Mouse (Mus musculus): ENCODE results near the gene Got2. TPM values are rescaled to one million over a fixed set of nuclear protein-coding genes. Genes with fewer than 3 reads are reported as not detected.
A peak's percentile ranks its signal among the peaks of the same experiment; 100 is the strongest.

Gene Got2
- polyA plus RNA-seq, 1 experiment from 2014 or later, result 283 TPM

DNA sequence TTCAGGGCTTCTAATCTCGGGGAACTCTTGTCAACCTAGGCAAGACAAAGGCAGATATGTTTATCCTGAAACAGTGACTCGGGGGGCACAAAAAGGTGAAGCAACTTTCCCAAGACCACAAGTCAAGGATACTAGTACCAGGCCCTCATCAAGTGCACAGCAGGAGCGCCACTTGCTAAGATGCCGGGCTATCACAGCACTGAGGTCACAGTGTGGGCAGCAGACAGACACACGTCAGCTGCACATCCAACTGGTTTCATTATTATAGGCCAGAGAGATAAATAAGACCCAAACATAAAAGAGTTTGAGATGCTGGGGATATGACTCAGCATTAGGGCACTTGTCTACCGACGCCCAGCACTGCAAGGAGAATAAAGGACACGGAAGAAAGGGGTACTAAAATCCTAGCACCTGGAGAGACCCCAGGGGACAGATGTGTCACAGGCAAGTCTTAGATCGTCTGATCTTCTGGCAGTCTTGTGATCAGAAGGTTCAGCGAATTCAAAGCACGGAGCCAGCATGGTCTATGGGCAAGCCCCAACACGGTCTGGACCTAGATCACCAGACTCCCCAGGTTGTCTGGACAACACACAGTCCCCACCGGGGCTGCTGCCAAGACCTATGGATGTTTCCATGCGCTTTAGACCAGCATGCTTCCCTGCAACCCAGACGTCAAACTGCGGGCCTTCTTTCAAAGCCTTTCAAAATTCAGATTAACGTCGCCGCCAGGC, 39.4 kb downstream of the Got2 start:
- Histone ChIP-seq H3K27ac (ENCODE audit: low read length) (no peak overlapping the region), H3K27me3 (replicated peaks; ENCODE audit: control insufficient read depth, insufficient read depth, low read length) (no peaks in the 10 kb centered on the region), H3K36me3 (ENCODE audit: control insufficient read depth, insufficient read depth, low read length) (peaks cover 2% of the 10 kb centered on the region), H3K4me2 (ENCODE audit: low read depth, low read length) (no peak overlapping the region), H3K9ac (ENCODE audit: low read depth, low read length) (no peak overlapping the region), H3K4me3 (ENCODE audit: low read length) (no peak overlapping the region), H3K4me1 (ENCODE audit: control insufficient read depth, insufficient read depth, low read length) (peaks cover 5% of the 10 kb centered on the region), H3K9me3 (ENCODE audit: control insufficient read depth, low read length) (no peaks in the 10 kb centered on the region)
- WGBS, result 90% methylated on average over 19 of the region's 19 CpGs
- ATAC-seq, result no peak

DNA sequence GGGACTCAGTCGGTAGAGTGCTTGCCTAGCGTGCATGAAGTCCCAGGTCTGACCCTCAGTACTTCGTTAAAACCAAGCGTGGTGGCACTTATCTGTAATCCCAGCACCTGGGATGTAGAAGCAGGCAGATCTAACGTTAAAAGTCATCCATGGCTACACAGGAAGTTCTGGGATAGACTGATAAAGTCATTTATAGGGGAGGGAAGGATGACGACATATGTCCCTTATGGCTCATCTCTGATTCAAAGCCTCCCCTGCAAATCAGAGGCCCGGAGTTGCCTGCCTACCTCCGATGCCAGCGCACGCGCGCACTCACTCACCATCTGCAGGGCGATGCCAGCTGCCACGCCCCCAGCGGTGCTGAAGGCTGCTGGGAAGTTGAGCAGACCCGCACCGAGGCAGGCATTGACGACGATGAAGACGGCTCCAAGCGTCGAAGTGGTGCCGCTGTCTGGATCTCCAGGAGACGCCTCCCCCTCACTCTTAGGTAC, 40.2 kb downstream of the Got2 start:
- H3K4me1 ChIP-seq (ENCODE audit: control insufficient read depth, insufficient read depth, low read length), result peaks cover 5% of the 10 kb centered on the region
- H3K9ac ChIP-seq (ENCODE audit: low read depth, low read length), result no peak overlapping the region
- WGBS, result 83% methylated on average over 24 of the region's 24 CpGs
- no peaks in the 10 kb centered on the region for H3K9me3 ChIP-seq (ENCODE audit: control insufficient read depth, low read length)
- ATAC-seq, result no peak
- H3K27ac ChIP-seq (ENCODE audit: low read length), result no peak overlapping the region
- H3K4me2 ChIP-seq (ENCODE audit: low read depth, low read length), result no peak overlapping the region
- H3K36me3 ChIP-seq (ENCODE audit: control insufficient read depth, insufficient read depth, low read length), result peaks cover 2% of the 10 kb centered on the region
- H3K4me3 ChIP-seq (ENCODE audit: low read length), result no peak overlapping the region
- H3K27me3 ChIP-seq (replicated peaks; ENCODE audit: control insufficient read depth, insufficient read depth, low read length), result no peaks in the 10 kb centered on the region

DNA sequence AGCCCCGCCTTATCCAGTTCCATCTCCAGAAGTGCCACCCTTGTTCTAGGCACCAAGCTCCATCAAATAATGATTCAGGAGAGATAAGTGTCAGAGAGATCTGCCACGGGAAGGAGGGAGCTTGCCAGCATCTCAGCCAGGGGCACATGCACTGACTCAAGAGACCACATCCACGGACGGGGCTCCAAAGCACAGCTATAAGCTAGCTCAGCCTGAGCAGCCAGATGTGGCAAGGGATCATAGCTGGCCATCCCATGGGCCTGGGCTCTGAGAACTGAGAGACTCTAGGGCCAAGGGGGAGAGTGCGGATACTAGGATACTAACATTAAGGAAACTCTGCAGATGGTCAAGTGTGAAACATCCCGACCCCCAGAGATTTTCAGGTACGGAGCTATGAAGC, 43.3 kb downstream of the Got2 start:
- H3K4me3 ChIP-seq (ENCODE audit: low read length), result no peak overlapping the region
- no peak for ATAC-seq
- no peaks in the 10 kb centered on the region for H3K27me3 ChIP-seq (replicated peaks; ENCODE audit: control insufficient read depth, insufficient read depth, low read length)
- no peak overlapping the region for H3K4me2 ChIP-seq (ENCODE audit: low read depth, low read length)
- no peak overlapping the region for H3K27ac ChIP-seq (ENCODE audit: low read length)
- H3K4me1 ChIP-seq (ENCODE audit: control insufficient read depth, insufficient read depth, low read length), result no peaks in the 10 kb centered on the region
- H3K9ac ChIP-seq (ENCODE audit: low read depth, low read length), result no peak overlapping the region
- 88% methylated on average over 7 of the region's 7 CpGs for WGBS
- H3K36me3 ChIP-seq (ENCODE audit: control insufficient read depth, insufficient read depth, low read length), result peaks cover 7% of the 10 kb centered on the region
- H3K9me3 ChIP-seq (ENCODE audit: control insufficient read depth, low read length), result no peaks in the 10 kb centered on the region

DNA sequence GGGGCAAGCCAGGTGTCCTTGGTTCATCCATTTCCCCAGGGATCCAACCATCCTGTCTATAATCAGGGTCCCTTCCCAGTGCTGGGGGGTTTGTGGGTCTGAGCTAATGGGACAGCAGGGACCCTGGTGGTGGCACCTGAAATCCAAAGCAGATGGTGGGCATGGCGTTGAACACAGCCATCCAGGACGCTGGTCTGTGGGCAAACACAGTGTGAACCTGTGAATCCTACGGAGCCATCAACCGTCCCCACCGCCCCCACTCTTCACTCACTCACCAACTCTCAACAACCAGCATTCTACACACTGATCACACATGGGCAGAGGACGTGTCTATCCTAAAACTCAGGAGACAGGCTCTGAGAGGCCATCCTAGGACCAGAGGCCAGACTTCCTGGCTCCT, 44.4 kb downstream of the Got2 start:
- Histone ChIP-seq H3K4me2 (ENCODE audit: low read depth, low read length) (no peak overlapping the region), H3K27me3 (replicated peaks; ENCODE audit: control insufficient read depth, insufficient read depth, low read length) (no peaks in the 10 kb centered on the region), H3K9me3 (ENCODE audit: control insufficient read depth, low read length) (no peaks in the 10 kb centered on the region), H3K27ac (ENCODE audit: low read length) (no peak overlapping the region), H3K4me3 (ENCODE audit: low read length) (no peak overlapping the region), H3K4me1 (ENCODE audit: control insufficient read depth, insufficient read depth, low read length) (no peaks in the 10 kb centered on the region), H3K36me3 (ENCODE audit: control insufficient read depth, insufficient read depth, low read length) (peaks cover 7% of the 10 kb centered on the region), H3K9ac (ENCODE audit: low read depth, low read length) (no peak overlapping the region)
- 96% methylated on average over 6 of the region's 6 CpGs for WGBS
- ATAC-seq, result no peak

DNA sequence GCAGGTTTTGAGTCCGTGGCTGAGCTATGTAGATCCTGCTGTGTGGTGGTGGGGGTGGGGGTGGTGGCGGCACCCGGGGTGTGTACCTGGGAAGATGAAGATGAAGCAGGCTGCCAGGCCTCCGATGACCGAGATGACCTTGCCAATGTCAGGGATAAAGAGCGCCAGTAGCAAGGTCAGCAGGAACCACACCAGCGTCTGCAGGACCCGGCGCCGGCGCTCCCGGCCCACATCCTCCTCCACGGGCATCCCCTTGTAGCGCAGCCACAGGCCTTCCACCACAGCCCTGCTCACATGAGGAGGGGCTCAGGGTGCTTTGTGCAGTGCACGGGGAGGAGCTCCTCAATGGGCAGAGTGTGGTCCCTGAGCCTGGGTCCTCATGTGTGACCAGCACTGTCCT, 46.9 kb downstream of the Got2 start:
- H3K4me3 ChIP-seq (ENCODE audit: low read length), result no peak overlapping the region
- no peak overlapping the region for H3K9ac ChIP-seq (ENCODE audit: low read depth, low read length)
- ATAC-seq, result no peak
- H3K4me2 ChIP-seq (ENCODE audit: low read depth, low read length), result no peak overlapping the region
- no peaks in the 10 kb centered on the region for H3K9me3 ChIP-seq (ENCODE audit: control insufficient read depth, low read length)
- no peaks in the 10 kb centered on the region for H3K4me1 ChIP-seq (ENCODE audit: control insufficient read depth, insufficient read depth, low read length)
- no peaks in the 10 kb centered on the region for H3K27me3 ChIP-seq (replicated peaks; ENCODE audit: control insufficient read depth, insufficient read depth, low read length)
- no peak overlapping the region for H3K27ac ChIP-seq (ENCODE audit: low read length)
- 91% methylated on average over 15 of the region's 15 CpGs for WGBS
- peaks cover 7% of the 10 kb centered on the region for H3K36me3 ChIP-seq (ENCODE audit: control insufficient read depth, insufficient read depth, low read length)

DNA sequence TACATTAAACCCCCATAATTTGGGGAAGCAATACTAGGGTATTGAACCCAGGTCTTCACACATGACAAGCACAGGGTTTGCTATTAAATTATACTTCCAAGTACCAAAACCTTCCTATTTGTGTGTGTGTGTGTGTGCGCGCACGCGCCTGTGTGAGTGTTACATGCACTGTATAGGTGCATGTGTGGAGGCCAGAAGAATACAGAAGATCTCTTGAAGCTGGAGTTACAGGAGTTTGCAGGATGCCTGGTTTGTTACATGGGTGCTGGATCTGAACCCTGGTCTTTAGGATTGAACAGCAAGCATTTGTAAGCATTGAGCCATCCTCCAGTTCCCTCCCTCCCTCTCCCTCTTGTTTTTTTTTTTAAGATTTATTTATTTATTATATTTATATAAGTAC, 49.1 kb downstream of the Got2 start:
- Histone ChIP-seq H3K36me3 (ENCODE audit: control insufficient read depth, insufficient read depth, low read length) (peaks cover 5% of the 10 kb centered on the region; the same call in 1 of the 2 replicates), H3K4me3 (ENCODE audit: low read length) (no peak overlapping the region), H3K9ac (ENCODE audit: low read depth, low read length) (no peak overlapping the region), H3K4me2 (ENCODE audit: low read depth, low read length) (no peak overlapping the region), H3K27me3 (replicated peaks; ENCODE audit: control insufficient read depth, insufficient read depth, low read length) (no peaks in the 10 kb centered on the region), H3K9me3 (ENCODE audit: control insufficient read depth, low read length) (no peaks in the 10 kb centered on the region), H3K4me1 (ENCODE audit: control insufficient read depth, insufficient read depth, low read length) (no peaks in the 10 kb centered on the region), H3K27ac (ENCODE audit: low read length) (no peak overlapping the region)
- no peak for ATAC-seq
- 95% methylated on average over 4 of the region's 4 CpGs for WGBS

DNA sequence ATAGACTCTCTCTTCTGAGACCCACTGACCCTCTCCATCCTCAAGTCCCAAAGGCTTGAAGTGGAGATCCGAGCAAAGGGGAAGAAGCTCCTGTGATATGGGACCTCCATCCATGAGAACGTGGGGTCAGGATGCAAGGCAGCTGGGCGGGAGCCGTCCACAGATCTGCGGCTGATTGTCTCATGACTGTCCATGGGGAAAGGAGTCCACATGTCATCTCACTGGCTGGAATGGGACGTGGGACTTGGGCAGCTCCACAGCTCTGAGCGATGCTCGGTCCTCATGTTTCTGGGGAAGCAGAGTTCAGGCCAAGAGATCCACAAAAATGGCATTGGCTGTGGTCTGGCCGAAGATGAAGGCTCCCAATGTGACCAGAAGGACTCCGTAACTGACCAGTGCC, 51.1 kb downstream of the Got2 start:
- Histone ChIP-seq H3K4me1 (ENCODE audit: control insufficient read depth, insufficient read depth, low read length) (peaks cover 10% of the 10 kb centered on the region; the same call in 1 of the 2 replicates), H3K27me3 (replicated peaks; ENCODE audit: control insufficient read depth, insufficient read depth, low read length) (no peaks in the 10 kb centered on the region), H3K27ac (ENCODE audit: low read length) (no peak overlapping the region), H3K9me3 (ENCODE audit: control insufficient read depth, low read length) (no peaks in the 10 kb centered on the region), H3K4me2 (ENCODE audit: low read depth, low read length) (no peak overlapping the region), H3K9ac (ENCODE audit: low read depth, low read length) (no peak overlapping the region), H3K36me3 (ENCODE audit: control insufficient read depth, insufficient read depth, low read length) (peaks cover 5% of the 10 kb centered on the region; the same call in 1 of the 2 replicates), H3K4me3 (ENCODE audit: low read length) (no peak overlapping the region)
- 91% methylated on average over 10 of the region's 10 CpGs for WGBS
- no peak for ATAC-seq

DNA sequence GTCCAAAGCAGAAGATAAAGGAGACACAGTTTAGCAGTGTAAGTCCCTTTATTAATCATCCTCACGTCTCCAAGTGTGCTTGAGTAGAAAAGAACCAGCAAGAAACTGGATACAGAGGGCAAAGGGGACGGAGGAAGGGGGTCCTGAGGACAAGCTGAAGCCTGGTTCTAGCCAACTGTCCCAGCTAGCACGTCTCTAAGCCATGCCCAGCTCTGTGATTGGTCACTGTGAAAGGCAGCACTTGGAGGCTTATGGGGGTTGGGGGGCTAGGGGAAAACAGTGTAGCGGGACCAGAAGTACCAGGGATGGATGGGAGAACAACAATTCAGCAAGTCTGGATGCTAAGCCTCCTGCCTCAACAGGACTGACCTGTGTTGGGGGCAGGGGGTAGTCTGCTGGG, 52.5 kb downstream of the Got2 start:
- Histone ChIP-seq H3K4me2 (ENCODE audit: low read depth, low read length) (no peak overlapping the region), H3K9ac (ENCODE audit: low read depth, low read length) (no peak overlapping the region), H3K27ac (ENCODE audit: low read length) (no peak overlapping the region), H3K4me3 (ENCODE audit: low read length) (no peak overlapping the region), H3K9me3 (ENCODE audit: control insufficient read depth, low read length) (no peaks in the 10 kb centered on the region), H3K4me1 (ENCODE audit: control insufficient read depth, insufficient read depth, low read length) (peaks cover 10% of the 10 kb centered on the region; the same call in 1 of the 2 replicates), H3K36me3 (ENCODE audit: control insufficient read depth, insufficient read depth, low read length) (no peaks in the 10 kb centered on the region), H3K27me3 (replicated peaks; ENCODE audit: control insufficient read depth, insufficient read depth, low read length) (no peaks in the 10 kb centered on the region)
- WGBS, result 71% methylated on average over 4 of the region's 4 CpGs
- no peak for ATAC-seq

DNA sequence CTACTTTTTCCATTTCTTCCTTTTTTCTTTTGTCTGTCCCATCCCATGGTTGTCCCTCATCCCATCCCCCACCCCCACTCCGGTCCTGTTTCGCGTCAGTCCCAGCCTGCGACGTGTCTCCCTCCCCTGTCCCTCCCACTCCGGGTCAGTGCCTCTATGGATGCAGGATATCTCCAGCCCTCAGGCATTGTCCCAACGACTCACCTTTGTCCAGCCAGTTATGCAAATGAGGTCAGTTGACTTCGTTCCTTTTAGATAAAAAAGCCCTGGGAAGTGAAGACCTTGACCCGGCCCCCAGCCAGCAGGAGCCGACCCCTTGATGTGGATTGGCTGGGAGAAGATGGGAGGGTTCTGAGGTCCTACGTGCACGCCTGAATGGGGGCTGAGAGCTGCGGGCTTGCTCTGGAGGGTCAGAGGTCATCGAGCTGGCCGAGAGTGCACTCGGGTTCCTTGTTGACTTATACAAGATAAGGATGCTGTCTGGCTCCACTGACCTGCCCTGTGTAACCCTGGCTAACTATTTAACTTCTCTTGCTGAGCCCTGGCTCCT, 54.8 kb downstream of the Got2 start:
- H3K36me3 ChIP-seq (ENCODE audit: control insufficient read depth, insufficient read depth, low read length), result no peaks in the 10 kb centered on the region
- peak overlapping the region; percentile 56 for H3K4me2 ChIP-seq (ENCODE audit: low read depth, low read length)
- no peak overlapping the region for H3K27ac ChIP-seq (ENCODE audit: low read length)
- H3K27me3 ChIP-seq (replicated peaks; ENCODE audit: control insufficient read depth, insufficient read depth, low read length), result no peaks in the 10 kb centered on the region
- peak overlapping the region; percentile 42 for H3K4me3 ChIP-seq (ENCODE audit: low read length)
- H3K9ac ChIP-seq (ENCODE audit: low read depth, low read length), result peak overlapping the region; percentile 49
- H3K9me3 ChIP-seq (ENCODE audit: control insufficient read depth, low read length), result no peaks in the 10 kb centered on the region
- under 1% methylated on average over 16 of the region's 16 CpGs for WGBS
- H3K4me1 ChIP-seq (ENCODE audit: control insufficient read depth, insufficient read depth, low read length), result peaks cover 10% of the 10 kb centered on the region; the same call in 1 of the 2 replicates
- ATAC-seq, result peak; percentile 79

Data from intestine, embryonic 16.5 days (tissue).